Mouse (Mus musculus): Measurements from ENCODE around the gene Lrpprc.
A peak's percentile ranks its signal among the peaks of the same experiment; 100 is the strongest.

The Lrpprc gene

GRCm38 (mm10) chr17:84716252-84716872 lies 74.2 kb downstream of the Lrpprc start:
- DNase-seq (ENCODE audit: low spot score in 2 of 2): no peak

- DNase-seq (ENCODE audit: low spot score in 2 of 2): no peak
Measured at GRCm38 (mm10) chr17:84714930-84715329, 75.7 kb downstream of the Lrpprc start.

GRCm38 (mm10) chr17:84713563-84714164 lies 76.9 kb downstream of the Lrpprc start:
- DNase-seq (ENCODE audit: low spot score in 2 of 2): no peak

GRCm38 (mm10) chr17:84709403-84709851 lies 81.2 kb downstream of the Lrpprc start:
- DNase-seq (ENCODE audit: low spot score in 2 of 2): no peak

GRCm38 (mm10) chr17:84708818-84709217 lies 81.8 kb downstream of the Lrpprc start:
- no peak for DNase-seq (ENCODE audit: low spot score in 2 of 2)

GRCm38 (mm10) chr17:84707407-84707806 lies 83.2 kb downstream of the Lrpprc start:
- no peak for DNase-seq (ENCODE audit: low spot score in 2 of 2)

- peak in 1 of 2 experiments; percentile 20 for DNase-seq (ENCODE audit: low spot score in 2 of 2)
Measured at GRCm38 (mm10) chr17:84698727-84699126, 91.9 kb downstream of the Lrpprc start.

GRCm38 (mm10) chr17:84696537-84696936 lies 94.1 kb downstream of the Lrpprc start:
- no peak for DNase-seq (ENCODE audit: low spot score in 2 of 2)

- no peak for DNase-seq (ENCODE audit: low spot score in 2 of 2)
Measured at GRCm38 (mm10) chr17:84693741-84694140, 96.8 kb downstream of the Lrpprc start.

- no peak for DNase-seq (ENCODE audit: low spot score in 2 of 2)
Measured at GRCm38 (mm10) chr17:84690111-84690510, 100.5 kb downstream of the Lrpprc start.

GRCm38 (mm10) chr17:84689316-84689715 lies 101.3 kb downstream of the Lrpprc start:
- DNase-seq (ENCODE audit: low spot score in 2 of 2): no peak

GRCm38 (mm10) chr17:84688834-84689233 lies 101.8 kb downstream of the Lrpprc start:
- no peak for DNase-seq (ENCODE audit: low spot score in 2 of 2)

GRCm38 (mm10) chr17:84687994-84688393 lies 102.6 kb downstream of the Lrpprc start:
- DNase-seq (ENCODE audit: low spot score in 2 of 2): no peak

GRCm38 (mm10) chr17:84685286-84685685 lies 105.3 kb downstream of the Lrpprc start:
- no peak for DNase-seq (ENCODE audit: low spot score in 2 of 2)

GRCm38 (mm10) chr17:84684284-84684683 lies 106.3 kb downstream of the Lrpprc start:
- no peak for DNase-seq (ENCODE audit: low spot score in 2 of 2)

GRCm38 (mm10) chr17:84682734-84683717 lies 107.6 kb downstream of the Lrpprc start, which contains the start of gene Abcg5:
TSS of gene Abcg5 (minus strand) at chr17:84683011.
- no peak for DNase-seq (ENCODE audit: low spot score in 2 of 2)

- no peak for DNase-seq (ENCODE audit: low spot score in 2 of 2)
Measured at GRCm38 (mm10) chr17:84681670-84682069, 108.9 kb downstream of the Lrpprc start.

- DNase-seq (ENCODE audit: low spot score in 2 of 2): no peak
Measured at GRCm38 (mm10) chr17:84677595-84677994, 113.0 kb downstream of the Lrpprc start.

- peak in 1 of 2 experiments; percentile 4 for DNase-seq (ENCODE audit: low spot score in 2 of 2)
Measured at GRCm38 (mm10) chr17:84675951-84676366, 114.6 kb downstream of the Lrpprc start, which contains the start of gene Abcg8. TSS of gene Abcg8 (plus strand) at chr17:84676302.

- no peak for DNase-seq (ENCODE audit: low spot score in 2 of 2)
Measured at GRCm38 (mm10) chr17:84675204-84675603, 115.4 kb downstream of the Lrpprc start.

- no peak for DNase-seq (ENCODE audit: low spot score in 2 of 2)
Measured at GRCm38 (mm10) chr17:84674048-84674447, 116.5 kb downstream of the Lrpprc start.

Data from heart, adult 9 months (tissue).